In the genomic region with DNA sequence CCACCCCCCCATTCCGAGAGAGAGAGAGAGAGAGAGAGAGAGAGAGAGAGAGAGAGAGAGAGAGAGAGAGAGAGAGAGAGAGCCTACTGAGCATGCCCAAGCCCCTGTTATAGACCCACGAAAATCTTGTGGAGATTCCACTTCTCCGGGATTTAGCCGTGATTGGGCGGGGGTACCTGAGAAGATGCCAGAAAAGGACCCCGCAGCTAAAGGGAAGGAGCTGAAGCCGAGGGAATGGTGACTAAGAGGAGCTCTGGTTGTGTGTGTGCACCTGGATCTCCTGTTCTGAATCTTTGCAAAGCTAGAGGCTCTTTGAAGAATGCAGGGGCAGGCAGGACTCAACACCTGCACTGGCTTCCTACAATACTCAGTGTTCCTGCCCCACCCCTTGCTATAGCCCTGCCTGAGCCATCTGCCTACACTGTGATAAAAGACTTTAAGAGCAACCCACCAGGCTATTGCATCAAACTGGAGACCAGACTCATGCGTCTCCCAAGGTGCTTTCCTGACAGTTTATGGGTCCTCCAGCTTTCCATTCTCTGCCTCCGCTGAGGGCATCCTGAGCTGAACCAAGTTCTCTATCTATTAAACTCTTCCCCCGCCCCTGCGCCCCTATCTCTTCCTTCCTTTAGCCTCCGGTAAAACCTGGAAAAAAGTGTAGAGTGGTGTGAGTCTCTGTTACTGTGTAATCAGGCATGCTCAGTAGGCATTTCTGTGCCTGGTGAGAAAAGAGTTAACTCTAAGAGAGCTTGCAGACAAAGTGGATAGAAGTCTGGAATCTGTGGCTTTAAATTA, we compare ENCODE assay signal across 9 mouse cellular contexts. TPM values are rescaled to one million over a fixed set of nuclear protein-coding genes. Genes with fewer than 3 reads are reported as not detected.
DNase-seq lines count a peak whose midpoint lies in the region; ATAC-seq lines count a peak whose summit lies in the region.
"Had no signal": no experiment of that assay in that cellular context is flagged by ENCODE, and none has a peak within 500 bp of the region (broad histone marks: within the 10 kb centered on the region; RNA-seq: fewer than 3 reads in every experiment).

No protein-coding gene starts in this region.

- WGBS in hindbrain, embryonic 11.5 days: 34% methylated on average over 11 of the region's 12 CpGs
- WGBS in midbrain, embryonic 16.5 days: 21% methylated on average over 11 of the region's 12 CpGs

- H3K27ac ChIP-seq in hindbrain, embryonic 11.5 days (ENCODE audit: low read depth, low read length): peak overlapping the region; percentile 80; the same call in 1 of the 2 replicates
- peak overlapping the region; percentile 98 for H3K27ac ChIP-seq in midbrain, embryonic 16.5 days (ENCODE audit: low read length)

- H3K4me1 ChIP-seq in hindbrain, embryonic 11.5 days (replicated peaks; ENCODE audit: control insufficient read depth, insufficient read depth, low read length): no peaks in the 10 kb centered on the region
- peaks cover 10% of the 10 kb centered on the region for H3K4me1 ChIP-seq in midbrain, embryonic 16.5 days (ENCODE audit: control insufficient read depth, insufficient read depth, low read length)

- H3K4me3 ChIP-seq in hindbrain, embryonic 11.5 days (ENCODE audit: low read depth, low read length): peak overlapping the region; percentile 29
- H3K4me3 ChIP-seq in midbrain, embryonic 16.5 days (ENCODE audit: low read depth, low read length): peak overlapping the region; percentile 68

- H3K9me3 ChIP-seq in hindbrain, embryonic 11.5 days (ENCODE audit: control insufficient read depth, low read length): no peaks in the 10 kb centered on the region
- H3K9me3 ChIP-seq in midbrain, embryonic 16.5 days (replicated peaks; ENCODE audit: control insufficient read depth, low read length, poor library complexity, severe bottlenecking): peaks cover 4% of the 10 kb centered on the region

- DNase-seq in brain, adult 2 months (ENCODE audit: low read depth, low spot score): peak; percentile 61
- DNase-seq in cerebellum, postnatal 4 days (ENCODE audit: low spot score in 2 of 2): peak; percentile 21 to 40
- DNase-seq in hindbrain, embryonic 11.5 days (ENCODE audit: low spot score): no peak
- DNase-seq in yolk sac, embryonic 10.5 days (ENCODE audit: low spot score): no peak
- no peak for DNase-seq in urinary bladder, postnatal 25 days (ENCODE audit: low spot score)
- no peak for DNase-seq in testis, postnatal 10 days (ENCODE audit: low spot score)

- peak overlapping the region; percentile 52 for H3K9ac ChIP-seq in hindbrain, embryonic 11.5 days (ENCODE audit: low read depth, low read length)
- peak overlapping the region; percentile 85 for H3K9ac ChIP-seq in midbrain, embryonic 16.5 days (ENCODE audit: low read depth, low read length)
- H3K9ac ChIP-seq: lung, embryonic 14.5 days had no signal

- H3K27me3 ChIP-seq in hindbrain, embryonic 11.5 days (ENCODE audit: control insufficient read depth, insufficient read depth, low read length): no peaks in the 10 kb centered on the region
- H3K27me3 ChIP-seq in midbrain, embryonic 16.5 days (ENCODE audit: control insufficient read depth, insufficient read depth, low read depth, low read length): no peaks in the 10 kb centered on the region

- H3K4me2 ChIP-seq in hindbrain, embryonic 11.5 days (replicated peaks; ENCODE audit: low read depth, low read length): peak overlapping the region; percentile 46
- H3K4me2 ChIP-seq in midbrain, embryonic 16.5 days (ENCODE audit: low read length): peak overlapping the region; percentile 59

- peak; percentile 59 for ATAC-seq in hindbrain, embryonic 11.5 days (ENCODE audit: low FRiP score)
- ATAC-seq in midbrain, embryonic 16.5 days: peak; percentile 91
- ATAC-seq in inflammation-experienced regulatory T-cells, adult 6 months: no peak

- no peaks in the 10 kb centered on the region for H3K36me3 ChIP-seq in hindbrain, embryonic 11.5 days (ENCODE audit: control insufficient read depth, insufficient read depth, low read length)
- H3K36me3 ChIP-seq in midbrain, embryonic 16.5 days (ENCODE audit: control insufficient read depth, insufficient read depth, low read length): peaks cover 10% of the 10 kb centered on the region

RNA-seq across cellular contexts. Expression of gene Nrxn1, which starts 0.4 kb away (rescaled TPM):
- 25.0 and 27.9 TPM in 2 replicates for polyA plus RNA-seq in hindbrain, embryonic 11.5 days (2014; fragmentation: Nextera tagmentation; extraction: Ambion mirVana)
- 222 and 239 TPM in 2 replicates for polyA plus RNA-seq in midbrain, embryonic 16.5 days (2015; fragmentation: Nextera tagmentation; extraction: Ambion mirVana)
- under 1 TPM in 2 of 3 experiments, not detected in 1; 0.11 to 0.81 TPM for polyA plus RNA-seq in inflammation-experienced regulatory T-cells, adult 6 months (2017; shearing (Covaris generic))

Comparison
In these comparisons a context has a peak if more than half of its experiments do, and no peak if none do; other contexts are left out.
1. DNase-seq: peak in brain, adult 2 months (single experiment) and cerebellum, postnatal 4 days (2 of 2); none in hindbrain, embryonic 11.5 days (single experiment), yolk sac, embryonic 10.5 days (single experiment), urinary bladder, postnatal 25 days (single experiment) and testis, postnatal 10 days (single experiment).
2. RNA of gene Nrxn1, which starts 0.4 kb away (polyA plus RNA-seq): 222 to 239 TPM in midbrain, embryonic 16.5 days and 25.0 to 27.9 TPM in hindbrain, embryonic 11.5 days; 0.11 to 0.81 TPM in inflammation-experienced regulatory T-cells, adult 6 months; every median in the first group is over 10 times any median in the second.